Mouse (Mus musculus) lung, postnatal 0 days (tissue): ENCODE data around the gene Scd2. TPM values are rescaled to one million over a fixed set of nuclear protein-coding genes. Genes with fewer than 3 reads are reported as not detected.

Experiments
- ATAC-seq: fragments of 200-750 bp; cut with Nextera tagmentation; 2 replicates; pipeline ENCODE4 v1.8.0; 2017; ENCODE audit warnings: moderate library complexity
- DNase-seq: peaks from one replicate; pipeline ENCODE4 v3.0.0-alpha.2; 2016; ENCODE audit warnings: low spot score
- H3K27ac ChIP-seq: fragments of 300-500 bp; sonication (generic); 2 replicates; pipeline ENCODE4 v1.5.1; 2014; ENCODE audit warnings: antibody characterized with exemption, mild to moderate bottlenecking, low read length, mixed read lengths
- H3K27me3 ChIP-seq: fragments of 300-500 bp; sonication (generic); replicated peaks from 2 replicates; pipeline ENCODE4 v1.6.1; 2014; ENCODE audit warnings: low read length, mixed read lengths; ENCODE audit not compliant: insufficient read depth
- H3K36me3 ChIP-seq: fragments of 300-500 bp; sonication (generic); 2 replicates; pipeline ENCODE4 v1.6.1; 2014; ENCODE audit warnings: low read length, mixed read lengths; ENCODE audit not compliant: insufficient read depth
- H3K4me1 ChIP-seq: fragments of 300-500 bp; sonication (generic); 2 replicates; pipeline ENCODE4 v1.6.1; 2014; ENCODE audit warnings: antibody characterized with exemption, low read depth, low read length, mixed read lengths; ENCODE audit not compliant: insufficient read depth
- H3K4me2 ChIP-seq: fragments of 300-500 bp; sonication (generic); replicated peaks from 2 replicates; pipeline ENCODE4 v1.6.1; 2014; ENCODE audit warnings: low read depth, mild to moderate bottlenecking, low read length, moderate library complexity, mixed read lengths
- H3K4me3 ChIP-seq: fragments of 300-500 bp; sonication (generic); 2 replicates; pipeline ENCODE4 v1.5.1; 2014; ENCODE audit warnings: low read depth, low read length
- H3K9ac ChIP-seq: fragments of 300-500 bp; sonication (generic); replicated peaks from 2 replicates; pipeline ENCODE4 v1.6.1; 2014; ENCODE audit warnings: low read depth, mild to moderate bottlenecking
- H3K9me3 ChIP-seq: fragments of 300-500 bp; sonication (generic); 2 replicates; pipeline ENCODE4 v1.6.1; 2016; ENCODE audit warnings: low read length, mixed read lengths
- CTCF ChIP-seq: IDR thresholded peaks from 2 replicates; pipeline ENCODE4 v1.5.1; 2016; ENCODE audit warnings: antibody characterized with exemption, mild to moderate bottlenecking
- EP300 ChIP-seq: IDR thresholded peaks from 2 replicates; pipeline ENCODE4 v1.6.1; 2016; ENCODE audit warnings: antibody characterized with exemption, mild to moderate bottlenecking, control low read depth
- WGBS: fragments of 180-500 bp; shearing (Covaris S2); extraction: QIAGEN DNeasy Blood & Tissue Kit; methylation state at CpG from one replicate; pipeline ENCODE4 v1.1.7; 2014; 5-methylcytosine and 5-hydroxymethylcytosine counted together
- polyA plus RNA-seq: library from polyadenylated mRNA; unstranded; fragments of >200 nt; fragmentation: Nextera tagmentation; extraction: Ambion mirVana; gene quantifications from 2 replicates; pipeline ENCODE4 v1.2.1, GENCODE M21; 2015

Scd2 gene
- polyA plus RNA-seq, 1 experiment from 2014 or later: 99.3 TPM

DNA sequence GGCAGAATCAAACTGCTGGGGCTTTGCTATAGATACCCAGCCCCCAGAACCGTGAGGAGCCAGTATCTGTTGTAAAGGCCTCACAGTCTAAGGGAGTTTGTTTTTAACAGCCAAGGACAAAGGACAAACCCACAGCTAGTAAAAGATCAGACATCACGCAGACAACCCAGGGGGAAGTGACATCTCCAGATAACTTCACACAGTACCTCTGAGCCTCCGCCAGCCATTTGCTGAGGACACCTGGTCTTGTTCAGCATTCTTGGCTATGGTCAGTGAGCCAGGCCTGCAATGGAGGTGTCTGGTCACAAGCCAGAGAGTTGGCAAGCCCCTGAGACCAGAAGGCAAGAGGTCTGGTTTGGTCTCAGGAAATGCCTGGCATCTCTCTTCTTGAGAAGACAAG is 991 bp upstream of the Scd2 start:
- WGBS: 59% methylated on average over 3 of the region's 3 CpGs
- ATAC-seq: no peak
- Histone ChIP-seq H3K4me1 (peaks cover 34% of the 10 kb centered on the region), H3K27me3 (no peaks in the 10 kb centered on the region), H3K9ac (no peak overlapping the region), H3K36me3 (no peaks in the 10 kb centered on the region), H3K27ac (peak overlapping the region; percentile 84), H3K4me2 (no peak overlapping the region), H3K9me3 (no peaks in the 10 kb centered on the region), H3K4me3 (no peak overlapping the region)
- DNase-seq: no peak
- TF ChIP-seq EP300 (no peak), CTCF (no peak)

DNA sequence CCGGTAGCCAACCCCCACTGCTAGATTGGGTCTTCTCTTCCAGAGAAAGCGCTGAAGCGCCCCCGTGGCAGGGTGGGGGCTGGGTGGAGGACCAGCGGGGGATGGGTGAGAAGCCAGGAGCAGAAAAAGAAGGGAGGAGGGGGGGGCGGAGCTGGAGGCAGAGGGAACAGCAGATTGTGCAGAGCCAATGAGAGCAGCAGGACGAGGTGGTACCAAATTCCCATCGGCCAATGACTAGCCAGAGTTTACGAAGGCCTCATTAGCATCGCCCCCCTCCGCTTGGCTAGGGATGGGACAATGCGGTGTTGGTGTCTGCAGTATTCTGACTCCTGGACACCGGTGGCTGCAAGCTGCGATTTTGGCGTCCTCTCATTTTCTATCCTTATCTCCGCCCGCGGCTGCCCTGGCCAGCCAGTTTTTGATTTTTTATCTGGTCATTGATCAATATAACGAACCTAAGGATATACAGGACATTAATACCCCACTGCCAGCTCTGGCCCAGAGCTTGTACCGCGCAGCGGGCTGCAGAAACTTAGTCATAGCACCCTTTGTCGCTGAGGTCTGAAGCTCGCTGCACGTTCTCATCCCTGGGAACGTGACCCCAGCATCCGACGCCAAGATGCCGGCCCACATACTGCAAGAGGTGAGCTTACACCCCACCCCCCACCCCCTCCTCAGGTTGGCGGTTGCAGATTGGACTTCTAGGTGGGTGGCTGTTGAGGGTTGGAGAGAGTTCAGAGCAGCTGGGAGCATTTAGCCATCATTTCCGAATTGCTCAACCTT is 486 bp downstream of the Scd2 start:
- Histone ChIP-seq H3K9ac (peak overlapping the region; percentile 20; the same call in 1 of the 2 replicates), H3K36me3 (peaks cover 7% of the 10 kb centered on the region; the same call in 1 of the 2 replicates), H3K9me3 (no peaks in the 10 kb centered on the region), H3K4me1 (peaks cover 42% of the 10 kb centered on the region), H3K4me2 (peak overlapping the region; percentile 70), H3K27me3 (no peaks in the 10 kb centered on the region), H3K27ac (peak overlapping the region; percentile 84), H3K4me3 (peak overlapping the region; percentile 67)
- WGBS: 0% methylated on average over 28 of the region's 31 CpGs
- ATAC-seq: peak; percentile 87
- TF ChIP-seq EP300 (0 out of 2 replicates have a peak, but pooled peaks have one; percentile 36), CTCF (peak; percentile 43; the same call in 1 of the 2 replicates)
- peak; percentile 97 for DNase-seq

DNA sequence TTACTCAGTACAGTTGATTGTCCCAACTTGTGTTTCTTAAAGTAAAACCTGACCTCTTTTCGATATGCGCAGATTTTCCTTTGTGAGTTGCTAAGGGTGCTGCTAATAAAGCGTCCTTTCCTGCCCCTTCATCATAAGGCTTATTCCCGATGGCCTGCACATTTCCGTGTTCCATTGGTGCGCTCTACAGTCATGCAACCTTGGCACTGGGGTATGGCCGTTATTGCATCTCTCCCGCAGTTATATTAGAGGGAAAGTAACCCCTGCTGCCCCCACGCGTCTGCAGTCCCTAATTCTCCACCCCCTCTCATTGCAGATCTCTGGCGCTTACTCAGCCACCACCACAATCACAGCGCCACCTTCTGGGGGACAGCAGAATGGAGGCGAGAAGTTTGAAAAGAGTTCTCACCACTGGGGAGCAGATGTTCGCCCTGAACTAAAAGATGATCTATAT is 1.1 kb downstream of the Scd2 start:
- H3K4me2 ChIP-seq: peak overlapping the region; percentile 70
- TF ChIP-seq EP300 (no peak), CTCF (peak; percentile 97)
- DNase-seq: peak; percentile 96
- H3K36me3 ChIP-seq: peaks cover 10% of the 10 kb centered on the region; the same call in 1 of the 2 replicates
- H3K27me3 ChIP-seq: no peaks in the 10 kb centered on the region
- peak overlapping the region; percentile 84 for H3K27ac ChIP-seq
- under 1% methylated on average over 14 of the region's 14 CpGs for WGBS
- peak; percentile 42 for ATAC-seq
- H3K4me3 ChIP-seq: peak overlapping the region; percentile 67
- H3K9me3 ChIP-seq: no peaks in the 10 kb centered on the region
- H3K4me1 ChIP-seq: peaks cover 43% of the 10 kb centered on the region
- peak overlapping the region; percentile 23; the same call in 1 of the 2 replicates for H3K9ac ChIP-seq

DNA sequence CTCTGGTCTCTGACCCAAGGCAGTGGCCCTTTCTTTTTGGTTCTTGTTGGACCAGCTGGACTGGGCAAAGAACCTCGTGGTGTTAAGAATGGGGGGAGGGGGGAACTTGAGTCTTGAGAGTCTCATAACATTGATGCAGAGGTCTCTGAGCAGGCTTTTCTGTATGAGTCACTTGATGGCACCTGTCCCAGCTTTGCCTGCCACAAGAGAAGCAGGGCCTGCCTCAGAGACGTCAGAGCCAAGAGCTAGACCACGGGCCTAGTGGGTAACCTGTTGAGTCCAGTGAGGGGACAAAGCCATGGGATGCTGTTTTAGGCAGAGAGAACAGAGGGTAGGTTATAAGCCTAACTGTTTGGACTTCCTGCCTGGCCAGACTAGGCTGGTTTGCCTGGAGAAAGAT is 1.8 kb downstream of the Scd2 start:
- Histone ChIP-seq H3K4me2 (peak overlapping the region; percentile 70), H3K9ac (peak overlapping the region; percentile 23; the same call in 1 of the 2 replicates), H3K4me3 (peak overlapping the region; percentile 67), H3K36me3 (peaks cover 10% of the 10 kb centered on the region; the same call in 1 of the 2 replicates), H3K27ac (peak overlapping the region; percentile 80), H3K4me1 (peaks cover 43% of the 10 kb centered on the region), H3K9me3 (no peaks in the 10 kb centered on the region), H3K27me3 (no peaks in the 10 kb centered on the region)
- peak; percentile 59 for ATAC-seq
- TF ChIP-seq EP300 (peak; percentile 56; the same call in 1 of the 2 replicates), CTCF (no peak)
- peak; percentile 88 for DNase-seq
- 0% methylated on average over 3 of the region's 3 CpGs for WGBS

DNA sequence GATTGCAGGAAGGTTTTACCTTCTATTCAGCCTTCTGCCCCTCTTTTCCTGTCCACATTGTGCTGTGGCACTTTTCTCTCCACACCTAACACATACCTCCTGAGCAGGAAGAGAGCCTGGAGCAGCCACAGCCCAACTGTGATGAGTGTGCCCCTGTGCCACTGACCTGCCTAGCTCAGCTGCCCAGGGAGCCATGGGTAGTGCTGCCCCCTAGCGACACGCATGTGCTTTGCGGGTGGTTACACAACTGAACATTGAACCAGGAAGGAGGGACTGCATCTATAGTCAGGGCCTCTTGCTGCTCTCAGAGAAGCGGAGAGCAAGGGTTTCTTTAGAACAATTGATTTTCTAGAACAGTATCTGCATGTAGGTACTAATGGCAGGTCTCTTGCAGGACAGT is 2.3 kb downstream of the Scd2 start:
- peak; percentile 63 for ATAC-seq
- Histone ChIP-seq H3K4me1 (peaks cover 43% of the 10 kb centered on the region), H3K4me2 (peak overlapping the region; percentile 70), H3K36me3 (peaks cover 11% of the 10 kb centered on the region; the same call in 1 of the 2 replicates), H3K27me3 (no peaks in the 10 kb centered on the region), H3K9ac (peak overlapping the region; percentile 23; the same call in 1 of the 2 replicates), H3K4me3 (peak overlapping the region; percentile 67), H3K9me3 (no peaks in the 10 kb centered on the region), H3K27ac (peak overlapping the region; percentile 80)
- TF ChIP-seq CTCF (peak; percentile 100), EP300 (no peak)
- 1% methylated on average over 4 of the region's 4 CpGs for WGBS
- peak; percentile 94 for DNase-seq

DNA sequence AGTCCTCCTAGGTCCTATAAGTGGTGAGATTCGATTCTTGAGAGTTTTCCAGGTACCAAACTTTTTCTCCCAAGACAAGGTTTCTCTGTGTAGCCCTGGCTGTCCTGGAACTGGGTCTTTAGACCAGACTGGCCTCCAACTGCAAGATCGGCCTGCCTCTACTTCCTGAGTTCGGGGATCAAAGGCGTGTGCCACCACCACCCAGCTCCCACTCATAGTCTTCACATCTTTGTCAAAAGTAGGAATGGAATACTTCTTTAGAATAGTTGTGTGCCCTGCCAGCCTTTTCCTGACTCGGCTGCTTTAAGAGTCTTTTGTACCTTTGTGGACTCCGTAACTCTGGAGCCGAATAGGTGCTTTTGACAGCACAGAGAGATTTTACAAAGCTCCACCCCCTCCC is 2.7 kb downstream of the Scd2 start:
- 0 out of 2 replicates have a peak overlapping the region, but pooled peaks have one; percentile 35 for H3K27ac ChIP-seq

More for the DNA sequence above, 2.7 kb downstream of the Scd2 start:
- Histone ChIP-seq H3K4me1 (peaks cover 46% of the 10 kb centered on the region), H3K9ac (0 out of 2 replicates have a peak overlapping the region, but pooled peaks have one; percentile 23), H3K4me2 (peak overlapping the region; percentile 70), H3K4me3 (peak overlapping the region; percentile 67), H3K36me3 (peaks cover 15% of the 10 kb centered on the region; the same call in 1 of the 2 replicates), H3K9me3 (no peaks in the 10 kb centered on the region), H3K27me3 (no peaks in the 10 kb centered on the region)
- ATAC-seq (no peak), DNase-seq (no peak)
- no peak for TF ChIP-seq CTCF
- TF ChIP-seq EP300: no peak
- 7% methylated on average over 7 of the region's 7 CpGs for WGBS
